Mouse (Mus musculus): ENCODE results near the gene Llph.

GRCm38 (mm10) chr10:120233655-120234367, 6.9 kb downstream of the Llph start:
- TF ChIP-seq POLR2A (IDR thresholded peaks at IDR 0.05; ENCODE audit: borderline replicate concordance, low read depth, low read length) (no peak), CTCF (IDR thresholded peaks at IDR 0.05; ENCODE audit: low read depth, low read length) (no peak)

Measured in bone marrow macrophage, adult 2 months (primary cell).